Mouse (Mus musculus): ENCODE results near the gene Rngtt. TPM values are rescaled to one million over a fixed set of nuclear protein-coding genes. Genes with fewer than 3 reads are reported as not detected.
"Not testable (repeated sequence)": the region's sequence is repeated elsewhere in the genome, so short reads cannot be mapped to it uniquely, and the experiment has no call there.

Rngtt gene
- polyA plus RNA-seq, 1 experiment from 2014 or later, result 21.6 TPM

- no peaks in the 10 kb centered on the region for H3K9me3 ChIP-seq (replicated peaks)
- WGBS, result 85% methylated on average over 8 of the region's 8 CpGs
- ATAC-seq (ENCODE audit: insufficient number of reproducible peaks, low FRiP score, low TSS enrichment, low read depth), result no peak
- 0 out of 2 replicates have a peak, but pooled peaks cover 5% of the 10 kb centered on the region for H3K4me1 ChIP-seq
- H3K27ac ChIP-seq (replicated peaks), result no peak overlapping the region
- H3K27me3 ChIP-seq, result no peaks in the 10 kb centered on the region
- H3K4me3 ChIP-seq (replicated peaks), result no peak overlapping the region
- no peak overlapping the region for H3K4me2 ChIP-seq (replicated peaks)
- H3K36me3 ChIP-seq, result no peaks in the 10 kb centered on the region
- H3K9ac ChIP-seq, result no peak overlapping the region
Observed at GRCm38 (mm10) chr4:33285448-33285847, 24.7 kb upstream of the Rngtt start.

GRCm38 (mm10) chr4:33289106-33289650 lies 20.9 kb upstream of the Rngtt start:
- WGBS, result 76% methylated on average over 12 of the region's 12 CpGs
- no peak for ATAC-seq (ENCODE audit: insufficient number of reproducible peaks, low FRiP score, low TSS enrichment, low read depth)
- peak overlapping the region; percentile 31 for H3K4me3 ChIP-seq (replicated peaks)
- H3K27me3 ChIP-seq, result no peaks in the 10 kb centered on the region
- no peak overlapping the region; the same call in 1 of the 2 replicates for H3K27ac ChIP-seq (replicated peaks)
- 0 out of 2 replicates have a peak, but pooled peaks cover 8% of the 10 kb centered on the region for H3K4me1 ChIP-seq
- H3K4me2 ChIP-seq (replicated peaks), result peak overlapping the region; percentile 41
- no peaks in the 10 kb centered on the region for H3K36me3 ChIP-seq
- no peaks in the 10 kb centered on the region for H3K9me3 ChIP-seq (replicated peaks)
- no peak overlapping the region for H3K9ac ChIP-seq

GRCm38 (mm10) chr4:33290002-33290401 lies 20.1 kb upstream of the Rngtt start, which contains the start of gene Pnrc1:
Gene Pnrc1, minus strand, starts transcription at chr4:33290163.
- Histone ChIP-seq H3K27ac (replicated peaks) (no peak within 1 kb of the TSS; the same call in 1 of the 2 replicates), H3K36me3 (no peaks in the 10 kb centered on the region), H3K4me2 (replicated peaks) (peak within 1 kb of the TSS; percentile 41), H3K4me1 (0 out of 2 replicates have a peak, but pooled peaks cover 8% of the 10 kb centered on the region), H3K27me3 (no peaks in the 10 kb centered on the region), H3K9ac (no peak within 1 kb of the TSS), H3K9me3 (replicated peaks) (no peaks in the 10 kb centered on the region), H3K4me3 (replicated peaks) (peak within 1 kb of the TSS; percentile 31)
- 29% methylated on average over 3 of the region's 3 CpGs for WGBS
- ATAC-seq (ENCODE audit: insufficient number of reproducible peaks, low FRiP score, low TSS enrichment, low read depth), result peak; percentile 91

- H3K4me1 ChIP-seq, result 0 out of 2 replicates have a peak, but pooled peaks cover 8% of the 10 kb centered on the region
- no peaks in the 10 kb centered on the region for H3K36me3 ChIP-seq
- H3K27ac ChIP-seq (replicated peaks), result no peak overlapping the region
- no peak overlapping the region for H3K4me3 ChIP-seq (replicated peaks)
- H3K9me3 ChIP-seq (replicated peaks), result no peaks in the 10 kb centered on the region
- H3K9ac ChIP-seq, result no peak overlapping the region
- no peaks in the 10 kb centered on the region for H3K27me3 ChIP-seq
- H3K4me2 ChIP-seq (replicated peaks), result no peak overlapping the region
- 44% methylated on average over 4 of the region's 4 CpGs for WGBS
- ATAC-seq (ENCODE audit: insufficient number of reproducible peaks, low FRiP score, low TSS enrichment, low read depth), result no peak
Observed at GRCm38 (mm10) chr4:33290878-33291277, 19.2 kb upstream of the Rngtt start.

- Histone ChIP-seq H3K4me3 (replicated peaks) (no peak overlapping the region), H3K27ac (replicated peaks) (no peak overlapping the region), H3K27me3 (no peaks in the 10 kb centered on the region), H3K9ac (no peak overlapping the region), H3K9me3 (replicated peaks) (no peaks in the 10 kb centered on the region), H3K4me2 (replicated peaks) (0 out of 2 replicates have a peak overlapping the region, but pooled peaks have one; percentile 19), H3K36me3 (no peaks in the 10 kb centered on the region), H3K4me1 (0 out of 2 replicates have a peak, but pooled peaks cover 8% of the 10 kb centered on the region)
- 18% methylated on average over 16 of the region's 16 CpGs for WGBS
- no peak for ATAC-seq (ENCODE audit: insufficient number of reproducible peaks, low FRiP score, low TSS enrichment, low read depth)
Observed at GRCm38 (mm10) chr4:33292409-33293370, 17.4 kb upstream of the Rngtt start.

GRCm38 (mm10) chr4:33300891-33301665 lies 9.0 kb upstream of the Rngtt start:
- WGBS, result 70% methylated on average over 6 of the region's 6 CpGs
- not testable (repeated sequence) for ATAC-seq (ENCODE audit: insufficient number of reproducible peaks, low FRiP score, low TSS enrichment, low read depth)

GRCm38 (mm10) chr4:33303057-33303456 lies 7.1 kb upstream of the Rngtt start:
- WGBS, result 78% methylated on average over 1 of the region's 1 CpGs
- H3K4me1 ChIP-seq, result no peaks in the 10 kb centered on the region
- H3K36me3 ChIP-seq, result no peaks in the 10 kb centered on the region
- H3K27ac ChIP-seq (replicated peaks), result no peak overlapping the region
- no peaks in the 10 kb centered on the region for H3K27me3 ChIP-seq
- H3K9me3 ChIP-seq (replicated peaks), result no peaks in the 10 kb centered on the region
- H3K4me3 ChIP-seq (replicated peaks), result no peak overlapping the region
- no peak overlapping the region for H3K4me2 ChIP-seq (replicated peaks)
- no peak for ATAC-seq (ENCODE audit: insufficient number of reproducible peaks, low FRiP score, low TSS enrichment, low read depth)
- no peak overlapping the region for H3K9ac ChIP-seq

More at GRCm38 (mm10) chr4:33300891-33301665, 9.0 kb upstream of the Rngtt start:
- not testable (repeated sequence) for H3K9me3 ChIP-seq (replicated peaks); H3K4me3 ChIP-seq (replicated peaks); H3K4me2 ChIP-seq (replicated peaks); H3K27ac ChIP-seq (replicated peaks); H3K4me1 ChIP-seq; H3K27me3 ChIP-seq; H3K36me3 ChIP-seq; H3K9ac ChIP-seq

- Histone ChIP-seq H3K9me3 (replicated peaks) (no peaks in the 10 kb centered on the region), H3K36me3 (no peaks in the 10 kb centered on the region), H3K9ac (no peak overlapping the region), H3K27me3 (no peaks in the 10 kb centered on the region), H3K4me1 (peaks cover 10% of the 10 kb centered on the region; the same call in 1 of the 2 replicates), H3K27ac (replicated peaks) (no peak overlapping the region), H3K4me2 (replicated peaks) (no peak overlapping the region), H3K4me3 (replicated peaks) (no peak overlapping the region)
- no peak for ATAC-seq (ENCODE audit: insufficient number of reproducible peaks, low FRiP score, low TSS enrichment, low read depth)
- WGBS, result 70% methylated on average over 4 of the region's 4 CpGs
Observed at GRCm38 (mm10) chr4:33307146-33307545, 3.0 kb upstream of the Rngtt start.

- 15% methylated on average over 12 of the region's 12 CpGs for WGBS
Observed at GRCm38 (mm10) chr4:33310840-33311437, 828 bp downstream of the Rngtt start.

GRCm38 (mm10) chr4:33314150-33314549 lies 4.0 kb downstream of the Rngtt start:
- H3K9me3 ChIP-seq (replicated peaks); H3K4me2 ChIP-seq (replicated peaks); H3K4me3 ChIP-seq (replicated peaks); ATAC-seq (ENCODE audit: insufficient number of reproducible peaks, low FRiP score, low TSS enrichment, low read depth); H3K27me3 ChIP-seq; H3K9ac ChIP-seq; H3K36me3 ChIP-seq; H3K27ac ChIP-seq (replicated peaks): not testable (repeated sequence)
- peaks cover 10% of the 10 kb centered on the region; the same call in 1 of the 2 replicates for H3K4me1 ChIP-seq
- 96% methylated on average over 7 of the region's 8 CpGs for WGBS

More at GRCm38 (mm10) chr4:33310840-33311437, 828 bp downstream of the Rngtt start:
- Histone ChIP-seq H3K27me3 (no peaks in the 10 kb centered on the region), H3K9ac (peak overlapping the region; percentile 63), H3K4me3 (replicated peaks) (peak overlapping the region; percentile 82), H3K36me3 (no peaks in the 10 kb centered on the region), H3K27ac (replicated peaks) (no peak overlapping the region), H3K4me1 (peaks cover 10% of the 10 kb centered on the region; the same call in 1 of the 2 replicates), H3K9me3 (replicated peaks) (no peaks in the 10 kb centered on the region), H3K4me2 (replicated peaks) (peak overlapping the region; percentile 67)
- no peak for ATAC-seq (ENCODE audit: insufficient number of reproducible peaks, low FRiP score, low TSS enrichment, low read depth)
